Mouse (Mus musculus) C2C12 (cell line): ENCODE measurements around the gene Inpp5a. TPM values are rescaled to one million over a fixed set of nuclear protein-coding genes. Genes with fewer than 3 reads are reported as not detected.
A peak's percentile ranks its signal among the peaks of the same experiment; 100 is the strongest.

ENCODE experiments used
- H3K27me3 ChIP-seq: one replicate; pipeline ENCODE4 v1.6.1; 2011; ENCODE audit not compliant: control insufficient read depth, insufficient read depth, insufficient read length
- H3K36me3 ChIP-seq: one replicate; pipeline ENCODE4 v1.6.1; 2011; ENCODE audit not compliant: control insufficient read depth, insufficient read depth
- H3K4me3 ChIP-seq: one replicate; pipeline ENCODE4 v1.5.1; 2011; ENCODE audit warnings: mild to moderate bottlenecking, control low read depth; ENCODE audit not compliant: poor library complexity, insufficient read depth, severe bottlenecking
- H3K79me2 ChIP-seq: one replicate; pipeline ENCODE4 v1.6.1; 2011; ENCODE audit not compliant: control insufficient read depth, insufficient read depth
- H3K79me3 ChIP-seq: one replicate; pipeline ENCODE4 v1.6.1; 2011; ENCODE audit warnings: low read depth, control low read depth
- H3ac ChIP-seq: one replicate; pipeline ENCODE3; 2011; ENCODE audit warnings: low read depth; ENCODE audit not compliant: control insufficient read depth, insufficient read length
- CEBPB ChIP-seq: IDR thresholded peaks from one replicate; pipeline ENCODE4 v1.6.1; 2011; ENCODE audit warnings: low read depth, mild to moderate bottlenecking, control low read depth, moderate library complexity
- CTCF ChIP-seq: IDR thresholded peaks from one replicate; pipeline ENCODE4 v1.5.1; 2011; ENCODE audit not compliant: control insufficient read depth, insufficient read depth, insufficient read length
- FOSL1 ChIP-seq: IDR thresholded peaks from one replicate; pipeline ENCODE4 v1.8.0; 2011; ENCODE audit warnings: mild to moderate bottlenecking, low read length; ENCODE audit not compliant: poor library complexity, insufficient read depth, severe bottlenecking
- MAX ChIP-seq: IDR thresholded peaks from one replicate; pipeline ENCODE4 v1.6.1; 2011; ENCODE audit warnings: mild to moderate bottlenecking, control low read depth
- MYOD1 ChIP-seq: IDR thresholded peaks from one replicate; pipeline ENCODE4 v1.6.1; 2011; ENCODE audit warnings: low read depth; ENCODE audit not compliant: control insufficient read depth, insufficient read length
- MYOG ChIP-seq: IDR thresholded peaks from one replicate; pipeline ENCODE4 v1.6.1; 2011; ENCODE audit not compliant: control insufficient read depth, insufficient read length; ENCODE audit errors: extremely low read depth
- USF1 ChIP-seq: IDR thresholded peaks from one replicate; pipeline ENCODE4 v1.6.1; 2011; ENCODE audit warnings: low read depth, mild to moderate bottlenecking, control low read depth, moderate library complexity
- polyA plus RNA-seq: library from polyadenylated mRNA; unstranded; fragments of >200 nt; fragmentation: generic; extraction: Trizol; gene quantifications from one replicate; pipeline ENCODE4 v1.2.1, GENCODE M21; 2012; ENCODE audit warnings: missing spikeins

Gene Inpp5a
- polyA plus RNA-seq, 1 experiment = 22.7 TPM

- H3K79me2 ChIP-seq = no peaks in the 10 kb centered on the region
- H3K79me3 ChIP-seq = no peaks in the 10 kb centered on the region
- H3ac ChIP-seq = no peak overlapping the region
- TF ChIP-seq MYOD1 (peak; percentile 17), FOSL1 (no peak), CTCF (no peak), MAX (no peak), MYOG (no peak), USF1 (no peak), CEBPB (no peak)
- no peak overlapping the region for H3K4me3 ChIP-seq
- H3K27me3 ChIP-seq = peaks cover 12% of the 10 kb centered on the region
- H3K36me3 ChIP-seq = no peaks in the 10 kb centered on the region
These were observed 207.0 kb downstream of the Inpp5a start for GRCm38 (mm10) chr7:139595862-139596261.

GRCm38 (mm10) chr7:139610328-139610727, 221.4 kb downstream of the Inpp5a start:
- H3K27me3 ChIP-seq = peaks cover 83% of the 10 kb centered on the region
- H3K36me3 ChIP-seq = no peaks in the 10 kb centered on the region
- no peaks in the 10 kb centered on the region for H3K79me3 ChIP-seq
- no peaks in the 10 kb centered on the region for H3K79me2 ChIP-seq
- H3K4me3 ChIP-seq = no peak overlapping the region
- TF ChIP-seq MAX (no peak), MYOD1 (no peak), CTCF (no peak), CEBPB (no peak)
- H3ac ChIP-seq = no peak overlapping the region

GRCm38 (mm10) chr7:139615767-139616766, 227.2 kb downstream of the Inpp5a start:
- peaks cover 93% of the 10 kb centered on the region for H3K27me3 ChIP-seq
- peak; percentile 69 for TF ChIP-seq CTCF
- no peak for TF ChIP-seq MYOD1
- H3K79me2 ChIP-seq = no peaks in the 10 kb centered on the region
- H3K36me3 ChIP-seq = no peaks in the 10 kb centered on the region
- no peak overlapping the region for H3ac ChIP-seq
- no peaks in the 10 kb centered on the region for H3K79me3 ChIP-seq
- no peak overlapping the region for H3K4me3 ChIP-seq

DNA sequence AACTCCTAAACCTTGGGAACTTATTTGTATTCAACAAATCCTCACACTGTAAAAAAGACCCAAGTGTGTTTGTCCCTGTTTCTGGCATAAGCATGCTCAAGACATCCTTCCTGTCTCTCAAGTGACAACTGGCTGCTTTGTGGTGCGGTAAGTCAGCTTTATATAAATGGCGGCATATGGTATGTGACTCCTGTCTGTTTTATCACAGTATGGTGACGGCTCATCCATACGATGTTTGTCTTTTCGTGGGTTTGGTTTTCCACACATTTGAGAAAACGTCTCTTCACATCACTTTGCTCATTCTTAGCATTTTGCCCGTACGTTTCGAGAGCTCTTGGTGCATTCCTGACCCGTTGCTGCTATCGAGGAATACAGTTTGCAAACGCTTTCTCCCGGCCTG, 233.7 kb downstream of the Inpp5a start:
- no peaks in the 10 kb centered on the region for H3K79me2 ChIP-seq
- H3K27me3 ChIP-seq = peaks cover 39% of the 10 kb centered on the region
- no peak overlapping the region for H3K4me3 ChIP-seq
- no peak overlapping the region for H3ac ChIP-seq
- TF ChIP-seq CEBPB (no peak), MAX (no peak), CTCF (no peak), USF1 (no peak), MYOG (no peak), MYOD1 (no peak), FOSL1 (no peak)
- H3K79me3 ChIP-seq = no peaks in the 10 kb centered on the region
- no peaks in the 10 kb centered on the region for H3K36me3 ChIP-seq

GRCm38 (mm10) chr7:139625156-139625555, 236.2 kb downstream of the Inpp5a start:
- Histone ChIP-seq H3ac (no peak overlapping the region), H3K79me2 (no peaks in the 10 kb centered on the region), H3K4me3 (no peak overlapping the region), H3K27me3 (peaks cover 18% of the 10 kb centered on the region), H3K36me3 (no peaks in the 10 kb centered on the region), H3K79me3 (no peaks in the 10 kb centered on the region)
- TF ChIP-seq CEBPB = no peak
- TF ChIP-seq MYOG = no peak
- TF ChIP-seq FOSL1 = no peak
- TF ChIP-seq MAX = no peak
- no peak for TF ChIP-seq MYOD1
- TF ChIP-seq CTCF = no peak
- no peak for TF ChIP-seq USF1

Other genes starting within 250 kb of the Inpp5a start
- 5.4 TPM for gene Lrrc27, start 176.1 kb upstream of the Inpp5a start, polyA plus RNA-seq
- 2.6 TPM for gene Stk32c, start 175.8 kb upstream of the Inpp5a start, polyA plus RNA-seq
- gene Pwwp2b, start 140.6 kb upstream of the Inpp5a start, polyA plus RNA-seq = 15.8 TPM
- gene Nkx6-2, start 193.7 kb downstream of the Inpp5a start, polyA plus RNA-seq = 0.02 TPM